Mouse (Mus musculus): ENCODE measurements around the gene Papss2.

DNA sequence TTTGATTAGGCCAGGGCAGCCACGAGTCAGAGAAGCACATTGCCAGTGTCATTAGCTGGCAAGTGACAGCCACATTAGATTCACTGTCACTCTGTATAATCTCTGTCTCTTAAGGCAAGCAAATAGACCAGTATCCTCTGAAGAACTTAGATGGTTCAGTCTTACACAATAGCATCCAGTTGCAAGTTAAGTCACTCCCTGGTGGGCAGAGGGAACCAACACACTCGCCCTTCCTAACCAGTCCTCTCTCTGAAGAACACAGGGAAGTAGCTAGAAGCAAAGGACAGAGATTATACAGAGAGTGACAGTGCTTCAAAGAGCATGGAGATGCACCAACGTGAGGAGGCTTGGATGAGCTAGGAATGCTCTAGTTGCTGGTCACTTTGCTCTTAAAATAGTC is 42.3 kb upstream of the Papss2 start:
- no peak for TF ChIP-seq CTCF (conservative IDR thresholded peaks at IDR 0.05; ENCODE audit: low read length)
- no peak for TF ChIP-seq NANOG (IDR thresholded peaks at IDR 0.05; ENCODE audit: borderline replicate concordance, low read length)
- no peak for TF ChIP-seq POU5F1 (IDR thresholded peaks at IDR 0.05; ENCODE audit: borderline replicate concordance, low read length)

Measured in E14TG2a.4 (cell line).